Mouse (Mus musculus) stomach, postnatal 0 days (tissue): ENCODE measurements around the gene Nqo1. TPM values are rescaled to one million over a fixed set of nuclear protein-coding genes. Genes with fewer than 3 reads are reported as not detected.

ENCODE experiments used
- ATAC-seq: fragments of 200-750 bp; cut with Nextera tagmentation; 2 replicates; pipeline ENCODE4 v1.8.0; 2017; ENCODE audit not compliant: low FRiP score, low TSS enrichment
- DNase-seq: peaks from one replicate; pipeline ENCODE4 v3.0.0-alpha.2; 2016; ENCODE audit warnings: low spot score
- H3K27ac ChIP-seq: fragments of 300-500 bp; sonication (generic); replicated peaks from 2 replicates; pipeline ENCODE4 v1.5.1; 2014; ENCODE audit warnings: mild to moderate bottlenecking, control low read depth
- H3K27me3 ChIP-seq: fragments of 300-500 bp; sonication (generic); 2 replicates; pipeline ENCODE4 v1.6.1; 2014; ENCODE audit warnings: low read length; ENCODE audit not compliant: control insufficient read depth, insufficient read depth
- H3K36me3 ChIP-seq: fragments of 300-500 bp; sonication (generic); 2 replicates; pipeline ENCODE4 v1.6.1; 2014; ENCODE audit warnings: low read length, mixed read lengths; ENCODE audit not compliant: control insufficient read depth, insufficient read depth
- H3K4me1 ChIP-seq: fragments of 300-500 bp; sonication (generic); replicated peaks from 2 replicates; pipeline ENCODE4 v1.6.1; 2014; ENCODE audit warnings: antibody characterized with exemption; ENCODE audit not compliant: control insufficient read depth, insufficient read depth
- H3K4me2 ChIP-seq: fragments of 300-500 bp; sonication (generic); replicated peaks from 2 replicates; pipeline ENCODE4 v1.6.1; 2014; ENCODE audit warnings: low read depth, mild to moderate bottlenecking, control low read depth, moderate library complexity
- H3K4me3 ChIP-seq: fragments of 300-500 bp; sonication (generic); 2 replicates; pipeline ENCODE4 v1.5.1; 2014; ENCODE audit warnings: low read depth, low read length, control low read depth
- H3K9ac ChIP-seq: fragments of 300-500 bp; sonication (generic); 2 replicates; pipeline ENCODE4 v1.6.1; 2014; ENCODE audit warnings: mild to moderate bottlenecking, low read length, control low read depth, mixed read lengths
- H3K9me3 ChIP-seq: fragments of 300-500 bp; sonication (generic); 2 replicates; pipeline ENCODE4 v1.6.1; 2016; ENCODE audit warnings: low read length; ENCODE audit not compliant: control insufficient read depth
- CTCF ChIP-seq: IDR thresholded peaks from 2 replicates; pipeline ENCODE4 v1.5.1; 2016; ENCODE audit warnings: antibody characterized with exemption, low read depth, mild to moderate bottlenecking, moderate library complexity
- EP300 ChIP-seq: optimal IDR thresholded peaks from 2 replicates; pipeline ENCODE3; 2016; ENCODE audit warnings: antibody characterized with exemption
- WGBS: fragments of 180-500 bp; shearing (Covaris S2); extraction: QIAGEN DNeasy Blood & Tissue Kit; methylation state at CpG from one replicate; pipeline ENCODE4 v1.1.7; 2014; 5-methylcytosine and 5-hydroxymethylcytosine counted together
- polyA plus RNA-seq: library from polyadenylated mRNA; unstranded; fragments of >200 nt; fragmentation: Nextera tagmentation; extraction: Ambion mirVana; gene quantifications from 2 replicates; pipeline ENCODE4 v1.2.1, GENCODE M21; 2015

The Nqo1 gene
- 777 and 946 TPM in 2 replicates for polyA plus RNA-seq

DNA sequence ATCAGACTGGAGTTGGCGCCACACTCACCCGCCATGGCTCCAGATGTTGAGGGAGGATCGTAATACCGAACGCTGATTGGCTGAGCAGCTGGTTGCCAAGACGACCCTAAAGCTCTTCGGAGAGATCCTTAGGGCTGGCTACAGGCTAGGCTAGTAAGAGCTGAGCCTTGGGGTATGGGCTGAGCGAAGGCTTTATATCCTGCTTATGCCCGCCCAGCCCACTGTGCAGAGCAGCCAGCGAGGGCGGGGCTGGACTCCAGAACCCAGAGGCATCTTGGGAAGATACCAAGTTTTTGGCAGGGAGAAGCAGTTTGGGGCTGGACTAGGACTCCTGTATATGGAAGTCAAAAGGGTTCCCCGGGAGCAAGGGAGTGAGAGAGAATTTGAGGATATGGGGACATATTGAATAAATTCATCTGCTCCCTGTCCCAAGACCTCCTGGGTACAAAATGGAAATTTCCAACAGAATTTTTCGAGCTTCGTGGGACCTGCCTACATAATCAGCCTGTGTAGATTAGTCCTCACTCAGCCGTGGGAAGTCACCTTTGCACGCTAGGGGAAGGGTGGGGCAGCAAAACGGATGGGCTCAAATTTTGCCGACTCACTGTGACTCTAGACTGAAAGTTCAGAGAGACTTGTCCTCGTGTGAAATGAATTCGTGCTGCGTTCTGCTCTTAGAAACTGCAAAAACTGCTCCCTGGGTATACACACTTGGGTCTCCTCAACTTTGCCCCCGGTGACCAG, at the start of gene Nqo1:
Nqo1 (minus strand) TSS at position 169 of the 744 bp plus-strand sequence.
- WGBS, result 8% methylated on average over 22 of the region's 22 CpGs
- ATAC-seq (peak; percentile 94), DNase-seq (peak; percentile 86)
- Histone ChIP-seq H3K9me3 (no peaks in the 10 kb centered on the region), H3K4me1 (no peaks in the 10 kb centered on the region), H3K4me3 (peak within 1 kb of the TSS; percentile 35), H3K27ac (peak within 1 kb of the TSS; percentile 83), H3K4me2 (peak within 1 kb of the TSS; percentile 57), H3K27me3 (no peaks in the 10 kb centered on the region), H3K9ac (peak within 1 kb of the TSS; percentile 45; the same call in 1 of the 2 replicates), H3K36me3 (no peaks in the 10 kb centered on the region)
- TF ChIP-seq CTCF (no peak), EP300 (peak; percentile 43)

DNA sequence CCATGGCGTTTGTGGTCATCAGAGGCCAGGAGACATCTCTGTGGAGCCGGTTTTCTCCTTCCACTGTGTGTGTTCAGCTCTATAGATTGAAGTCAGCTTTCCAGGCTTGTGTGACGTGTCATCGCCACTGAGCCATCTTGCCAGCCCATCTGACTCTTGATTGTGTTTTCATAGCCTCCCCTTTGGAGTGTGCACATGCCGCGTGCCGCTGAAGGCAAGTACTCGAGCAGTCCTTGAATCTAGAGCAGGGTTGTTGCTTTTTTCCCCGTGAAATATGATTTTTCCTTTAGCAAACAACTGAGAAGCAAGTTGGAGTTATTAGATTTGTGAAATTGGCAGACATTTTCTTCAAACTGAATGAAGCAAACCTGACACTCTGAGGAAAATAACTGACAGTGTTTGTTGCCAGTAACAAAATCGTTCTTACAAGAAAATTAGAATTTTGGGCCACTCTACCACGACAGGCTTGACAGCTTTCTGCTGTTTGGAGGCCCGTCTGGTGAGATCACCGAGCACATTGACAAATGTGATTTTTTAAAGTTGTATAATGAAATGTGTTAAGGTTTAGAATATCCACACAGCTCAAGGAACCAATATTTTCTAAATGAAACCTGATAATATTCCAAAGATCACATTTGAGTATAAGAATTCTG, 48.5 kb upstream of the Nqo1 start:
- 85% methylated on average over 13 of the region's 13 CpGs for WGBS
- no peak for ATAC-seq
- H3K36me3 ChIP-seq, result peaks cover 5% of the 10 kb centered on the region; the same call in 1 of the 2 replicates
- DNase-seq, result no peak
- 0 out of 2 replicates have a peak, but pooled peaks cover 3% of the 10 kb centered on the region for H3K4me1 ChIP-seq
- H3K9ac ChIP-seq, result no peak overlapping the region
- H3K4me2 ChIP-seq, result no peak overlapping the region
- H3K4me3 ChIP-seq, result no peak overlapping the region
- H3K9me3 ChIP-seq, result no peaks in the 10 kb centered on the region
- no peak overlapping the region for H3K27ac ChIP-seq
- H3K27me3 ChIP-seq, result no peaks in the 10 kb centered on the region
- TF ChIP-seq CTCF (no peak), EP300 (no peak)

DNA sequence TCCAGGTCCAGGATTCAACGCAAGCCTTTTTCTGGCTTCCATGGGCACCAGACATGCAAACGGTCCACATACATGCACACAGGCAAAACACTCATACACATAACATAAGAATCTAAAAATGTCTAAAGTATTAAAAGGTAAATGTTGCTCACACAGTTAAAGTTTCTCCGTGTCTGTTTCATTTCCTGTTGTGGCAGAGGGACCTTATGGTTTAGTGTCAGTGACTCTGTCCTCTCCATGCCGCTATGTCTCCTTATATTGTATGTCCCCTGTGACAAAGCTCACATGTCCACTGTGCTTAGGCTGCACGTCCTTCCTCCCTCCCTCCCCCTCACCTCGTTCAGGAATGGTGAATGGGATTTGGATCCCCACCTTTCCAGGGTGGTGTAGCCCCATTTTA, 46.6 kb upstream of the Nqo1 start:
- ATAC-seq (no peak), DNase-seq (no peak)
- no peak overlapping the region for H3K9ac ChIP-seq
- no peak overlapping the region for H3K4me3 ChIP-seq
- no peaks in the 10 kb centered on the region for H3K9me3 ChIP-seq
- H3K36me3 ChIP-seq, result peaks cover 5% of the 10 kb centered on the region; the same call in 1 of the 2 replicates
- H3K27me3 ChIP-seq, result no peaks in the 10 kb centered on the region
- no peak overlapping the region for H3K4me2 ChIP-seq
- no peak for TF ChIP-seq CTCF
- TF ChIP-seq EP300, result no peak
- 71% methylated on average over 6 of the region's 6 CpGs for WGBS
- no peak overlapping the region for H3K27ac ChIP-seq
- 0 out of 2 replicates have a peak, but pooled peaks cover 3% of the 10 kb centered on the region for H3K4me1 ChIP-seq

DNA sequence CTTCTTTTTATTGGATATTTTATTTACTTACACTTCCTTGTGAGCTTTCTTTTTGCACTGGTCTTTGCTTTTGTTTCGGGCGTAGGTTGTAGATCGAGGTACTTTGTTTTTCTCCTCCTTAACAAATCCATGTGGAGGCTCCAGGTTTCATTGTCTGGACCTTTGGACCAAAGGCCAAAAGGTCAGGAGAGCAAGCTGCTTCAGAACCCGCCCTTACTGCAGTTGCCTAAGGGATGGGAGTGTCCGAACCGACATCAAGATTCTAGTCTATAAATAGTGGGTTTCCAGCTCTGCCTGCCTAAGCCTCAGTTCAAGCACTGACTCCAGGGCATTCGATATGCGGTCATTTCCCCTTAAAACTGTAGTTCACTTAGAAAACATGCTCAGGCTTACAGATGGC, 46.1 kb upstream of the Nqo1 start:
- Histone ChIP-seq H3K4me3 (no peak overlapping the region), H3K4me2 (no peak overlapping the region), H3K36me3 (peaks cover 5% of the 10 kb centered on the region; the same call in 1 of the 2 replicates), H3K27me3 (no peaks in the 10 kb centered on the region), H3K27ac (no peak overlapping the region), H3K9me3 (no peaks in the 10 kb centered on the region), H3K4me1 (0 out of 2 replicates have a peak, but pooled peaks cover 3% of the 10 kb centered on the region), H3K9ac (no peak overlapping the region)
- ATAC-seq (0 out of 2 replicates have a peak, but pooled peaks have one; percentile 30), DNase-seq (no peak)
- TF ChIP-seq EP300, result no peak
- no peak for TF ChIP-seq CTCF
- 57% methylated on average over 8 of the region's 8 CpGs for WGBS

DNA sequence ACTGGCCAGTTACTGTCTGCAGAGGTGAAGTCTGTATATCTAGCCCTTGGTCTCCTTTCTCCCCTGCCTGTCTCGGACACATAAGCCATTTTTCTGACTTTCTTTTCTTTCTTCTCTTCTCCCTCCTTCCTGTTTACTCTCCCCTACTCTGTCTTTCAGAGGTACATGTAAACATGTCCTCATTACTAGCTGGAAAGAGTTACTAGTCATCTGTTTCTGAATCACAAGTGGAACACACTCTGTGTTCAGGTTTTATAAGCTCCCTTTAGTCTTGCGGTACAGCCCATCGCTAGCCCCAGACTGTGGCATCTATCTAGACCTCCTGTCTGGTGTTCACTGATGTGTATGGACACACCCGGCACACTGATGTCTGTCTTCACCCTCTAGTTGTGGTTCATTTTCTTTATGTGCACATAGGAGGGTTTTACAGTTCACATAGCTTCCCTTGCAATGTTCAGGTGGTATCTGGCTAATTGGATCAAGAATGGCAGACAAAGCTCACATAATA, 45.4 kb upstream of the Nqo1 start:
- WGBS, result 70% methylated on average over 4 of the region's 4 CpGs
- TF ChIP-seq CTCF, result no peak
- TF ChIP-seq EP300, result no peak
- no peak overlapping the region for H3K4me3 ChIP-seq
- no peaks in the 10 kb centered on the region for H3K9me3 ChIP-seq
- H3K27ac ChIP-seq, result no peak overlapping the region
- no peak for DNase-seq
- no peak overlapping the region for H3K9ac ChIP-seq
- H3K36me3 ChIP-seq, result peaks cover 2% of the 10 kb centered on the region; the same call in 1 of the 2 replicates
- ATAC-seq, result no peak
- H3K4me1 ChIP-seq, result 0 out of 2 replicates have a peak, but pooled peaks cover 3% of the 10 kb centered on the region
- no peaks in the 10 kb centered on the region for H3K27me3 ChIP-seq
- no peak overlapping the region for H3K4me2 ChIP-seq
